Mouse (Mus musculus): ENCODE results near the gene Atp2a3.

- no peak for TF ChIP-seq CTCF (IDR thresholded peaks at IDR 0.05; ENCODE audit: insufficient read depth, low read length)
- TF ChIP-seq POLR2A (IDR thresholded peaks at IDR 0.05; ENCODE audit: borderline replicate concordance, extremely low read depth, low read depth, low read length) = 0 out of 2 replicates have a peak, but pooled peaks have one; percentile 34
Observed at GRCm38 (mm10) chr11:72946560-72947119, 14.3 kb upstream of the Atp2a3 start.

All from lung, adult 2 months (tissue).